Mouse (Mus musculus) cerebellum, adult 2 months (tissue): ENCODE data around the gene Ak8.

Experiments
- CTCF ChIP-seq: fragments of 200-500 bp; IDR thresholded peaks from 2 replicates; pipeline ENCODE4 v1.5.1; 2011; ENCODE audit warnings: low read depth, mild to moderate bottlenecking, control low read depth, low read length, moderate library complexity, borderline replicate concordance; ENCODE audit not compliant: insufficient read depth
- POLR2A ChIP-seq: fragments of 200-500 bp; IDR thresholded peaks from 2 replicates; pipeline ENCODE4 v1.6.1; 2011; ENCODE audit warnings: low read length, control low read depth, borderline replicate concordance; ENCODE audit not compliant: insufficient read depth

DNA sequence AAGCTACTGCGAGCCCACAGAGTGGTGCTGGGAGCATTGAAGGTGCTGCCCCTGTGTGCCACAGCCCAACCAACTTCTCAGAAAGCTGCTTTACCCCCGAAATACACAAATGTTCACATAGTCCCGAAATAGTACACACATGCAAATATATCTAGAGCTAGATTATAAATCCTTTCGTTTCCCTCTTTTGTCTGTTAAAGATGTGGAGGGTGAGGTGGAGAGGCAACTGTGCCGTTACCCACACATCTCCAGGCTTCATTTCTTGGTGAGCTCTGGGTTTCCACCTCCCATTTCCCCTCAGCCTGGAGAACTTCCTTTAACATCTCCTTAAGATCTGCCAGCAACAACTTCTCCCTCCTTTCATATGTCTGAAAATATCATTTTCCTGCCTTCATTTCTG lies 40.2 kb downstream of the Ak8 start:
- TF ChIP-seq POLR2A, result no peak
- no peak for TF ChIP-seq CTCF
